Mouse (Mus musculus) kidney, adult 2 months (tissue): ENCODE data around the gene Gpc6.

Experiments
- CTCF ChIP-seq: fragments of 200-500 bp; conservative IDR thresholded peaks from 2 replicates; pipeline ENCODE4 v1.5.1; 2011; ENCODE audit warnings: low read depth, mild to moderate bottlenecking, control low read depth, low read length, moderate library complexity, mixed read lengths; ENCODE audit not compliant: insufficient read depth, insufficient read length
- POLR2A ChIP-seq: fragments of 200-500 bp; IDR thresholded peaks from one replicate; pipeline ENCODE4 v1.6.1; 2011; ENCODE audit warnings: low read depth, low read length, control low read depth

DNA sequence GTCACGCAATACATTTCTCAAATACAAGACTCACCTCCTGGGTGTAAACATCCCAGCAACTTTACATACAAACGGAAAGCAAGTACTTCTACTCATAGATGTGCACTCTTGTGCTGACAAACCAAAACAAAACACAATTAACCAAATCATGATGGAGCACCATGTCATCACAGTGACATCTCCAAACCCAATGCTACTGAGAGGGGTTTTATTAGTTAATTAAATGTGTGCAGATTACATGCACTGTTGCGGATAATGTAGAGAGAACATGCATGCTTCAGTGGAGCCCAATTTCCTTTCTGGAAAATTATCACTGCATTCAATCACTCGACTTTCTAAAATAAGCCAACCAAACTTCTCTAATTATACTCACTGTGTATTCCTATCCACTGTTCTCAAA, 109.0 kb downstream of the Gpc6 start:
- no peak for TF ChIP-seq CTCF
- TF ChIP-seq POLR2A: no peak
